Mouse (Mus musculus): ENCODE measurements around the gene Lrrc37a. TPM values are rescaled to one million over a fixed set of nuclear protein-coding genes. Genes with fewer than 3 reads are reported as not detected.

Gene Lrrc37a
- polyA plus RNA-seq, 1 experiment from 2014 or later: not detected

Other genes with a start within 250 kb of the Lrrc37a start
- 4.8 and 5.4 TPM in 2 replicates for gene Map3k14, start 237.1 kb downstream of the Lrrc37a start, polyA plus RNA-seq (2015; fragmentation: Nextera tagmentation; extraction: Ambion mirVana)
- gene Arhgap27, start 140.9 kb downstream of the Lrrc37a start, polyA plus RNA-seq (2015; fragmentation: Nextera tagmentation; extraction: Ambion mirVana): 5.1 and 6.8 TPM in 2 replicates
- gene Plekhm1, start 91.9 kb downstream of the Lrrc37a start, polyA plus RNA-seq (2015; fragmentation: Nextera tagmentation; extraction: Ambion mirVana): 7.1 and 8.7 TPM in 2 replicates
- gene Gm884, start 116.5 kb upstream of the Lrrc37a start, polyA plus RNA-seq (2015; fragmentation: Nextera tagmentation; extraction: Ambion mirVana): not detected in 2 replicates
- gene Lyzl6, start 134.3 kb upstream of the Lrrc37a start, polyA plus RNA-seq (2015; fragmentation: Nextera tagmentation; extraction: Ambion mirVana): not detected in 2 replicates
- 0.14 TPM in 1 of 2 replicates, not detected in the other for gene Rprml, start 145.0 kb upstream of the Lrrc37a start, polyA plus RNA-seq (2015; fragmentation: Nextera tagmentation; extraction: Ambion mirVana)
- gene Gosr2, start 193.3 kb upstream of the Lrrc37a start, polyA plus RNA-seq (2015; fragmentation: Nextera tagmentation; extraction: Ambion mirVana): 96.5 and 103 TPM in 2 replicates
- 0.83 and 1.1 TPM in 2 replicates for gene Wnt9b, start 245.2 kb upstream of the Lrrc37a start, polyA plus RNA-seq (2015; fragmentation: Nextera tagmentation; extraction: Ambion mirVana)

Data from limb, embryonic 13.5 days (tissue).